Mouse (Mus musculus) thymus, adult 2 months (tissue): ENCODE results near the gene Mlec.

ENCODE experiments used
- CTCF ChIP-seq: fragments of 200-500 bp; IDR thresholded peaks from 2 replicates; pipeline ENCODE4 v1.5.1; 2012; ENCODE audit warnings: mild to moderate bottlenecking, control low read depth, low read length, moderate library complexity, borderline replicate concordance; ENCODE audit not compliant: control insufficient read depth, poor library complexity, insufficient read depth; ENCODE audit errors: extremely low read depth
- POLR2A ChIP-seq: fragments of 200-500 bp; IDR thresholded peaks from 2 replicates; pipeline ENCODE4 v1.6.1; 2012; ENCODE audit warnings: mild to moderate bottlenecking, low read length, control low read depth, moderate library complexity; ENCODE audit not compliant: control insufficient read depth, poor library complexity, insufficient read depth; ENCODE audit errors: extremely low read depth

GRCm38 (mm10) chr5:115152132-115152956 is 5.6 kb downstream of the Mlec start:
- TF ChIP-seq POLR2A (no peak), CTCF (no peak)
